Mouse (Mus musculus) embryonic facial prominence, embryonic 12.5 days (tissue): ENCODE measurements around the gene Arrb2. TPM values are rescaled to one million over a fixed set of nuclear protein-coding genes. Genes with fewer than 3 reads are reported as not detected.

ENCODE experiments used
- ATAC-seq: fragments of 200-750 bp; cut with Nextera tagmentation; 2 replicates; pipeline ENCODE4 v1.8.0; 2017; ENCODE audit not compliant: insufficient number of reproducible peaks, insufficient read depth, low FRiP score, low TSS enrichment
- H3K27ac ChIP-seq: fragments of 300-500 bp; sonication (generic); 2 replicates; pipeline ENCODE4 v1.5.1; 2016; ENCODE audit warnings: mild to moderate bottlenecking
- H3K27me3 ChIP-seq: fragments of 300-500 bp; sonication (generic); 2 replicates; pipeline ENCODE4 v1.6.1; 2016; ENCODE audit warnings: mild to moderate bottlenecking, moderate library complexity
- H3K36me3 ChIP-seq: fragments of 300-500 bp; sonication (generic); 2 replicates; pipeline ENCODE4 v1.6.1; 2016; ENCODE audit warnings: mild to moderate bottlenecking
- H3K4me1 ChIP-seq: fragments of 300-500 bp; sonication (generic); 2 replicates; pipeline ENCODE4 v1.6.1; 2016
- H3K4me2 ChIP-seq: fragments of 300-500 bp; sonication (generic); replicated peaks from 2 replicates; pipeline ENCODE4 v1.6.1; 2016; ENCODE audit warnings: mild to moderate bottlenecking, moderate library complexity
- H3K4me3 ChIP-seq: fragments of 300-500 bp; sonication (generic); 2 replicates; pipeline ENCODE4 v1.5.1; 2016; ENCODE audit warnings: mild to moderate bottlenecking
- H3K9ac ChIP-seq: fragments of 300-500 bp; sonication (generic); 2 replicates; pipeline ENCODE4 v1.6.1; 2016; ENCODE audit warnings: mild to moderate bottlenecking, moderate library complexity
- H3K9me3 ChIP-seq: fragments of 300-500 bp; sonication (generic); 2 replicates; pipeline ENCODE4 v1.6.1; 2016; ENCODE audit warnings: mild to moderate bottlenecking, moderate library complexity
- WGBS: fragments of 180-500 bp; shearing (Covaris S2); methylation state at CpG from one replicate; pipeline ENCODE4 v1.1.7; 2016; 5-methylcytosine and 5-hydroxymethylcytosine counted together
- polyA plus RNA-seq: library from polyadenylated mRNA; unstranded; fragments of >200 nt; fragmentation: Nextera tagmentation; extraction: Ambion mirVana; gene quantifications from 2 replicates; pipeline ENCODE4 v1.2.1, GENCODE M21; 2016

The Arrb2 gene
- polyA plus RNA-seq, 1 experiment from 2014 or later: 23.7 TPM

DNA sequence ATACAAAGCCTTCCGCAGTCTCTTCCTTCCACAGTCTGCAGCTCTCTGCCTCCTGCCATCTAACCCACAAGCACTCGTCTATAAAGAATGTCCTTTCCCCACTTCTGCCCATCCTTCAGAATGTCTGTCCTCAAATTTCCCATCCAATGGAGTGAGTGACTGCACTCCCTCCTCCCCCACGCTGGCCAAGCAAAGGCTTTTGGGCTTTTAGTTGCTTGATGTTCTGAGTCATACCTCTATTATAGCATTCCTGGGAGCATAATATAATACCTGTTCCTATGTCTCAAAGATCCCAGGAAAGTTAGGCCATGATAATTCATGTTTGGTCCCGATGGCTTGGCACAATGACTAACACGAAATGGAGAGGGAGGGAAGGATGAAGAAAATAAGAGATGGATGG, 861 bp upstream of the Arrb2 start:
- H3K27ac ChIP-seq: peak overlapping the region; percentile 32; the same call in 1 of the 2 replicates
- 28% methylated on average over 5 of the region's 5 CpGs for WGBS
- H3K27me3 ChIP-seq: no peaks in the 10 kb centered on the region
- no peaks in the 10 kb centered on the region for H3K9me3 ChIP-seq
- H3K4me1 ChIP-seq: peaks cover 15% of the 10 kb centered on the region
- peak overlapping the region; percentile 81 for H3K4me2 ChIP-seq
- peaks cover 7% of the 10 kb centered on the region for H3K36me3 ChIP-seq
- peak overlapping the region; percentile 76; the same call in 1 of the 2 replicates for H3K4me3 ChIP-seq
- H3K9ac ChIP-seq: peak overlapping the region; percentile 6; the same call in 1 of the 2 replicates
- no peak for ATAC-seq

- WGBS: 8% methylated on average over 15 of the region's 15 CpGs
- Histone ChIP-seq H3K9ac (peak overlapping the region; percentile 81), H3K4me3 (peak overlapping the region; percentile 76), H3K27ac (peak overlapping the region; percentile 83), H3K4me2 (peak overlapping the region; percentile 81), H3K4me1 (peaks cover 15% of the 10 kb centered on the region), H3K36me3 (peaks cover 20% of the 10 kb centered on the region), H3K9me3 (no peaks in the 10 kb centered on the region), H3K27me3 (no peaks in the 10 kb centered on the region)
- ATAC-seq: peak; percentile 30; the same call in 1 of the 2 replicates
These were observed 597 bp downstream of the Arrb2 start for GRCm38 (mm10) chr11:70432895-70433568.

DNA sequence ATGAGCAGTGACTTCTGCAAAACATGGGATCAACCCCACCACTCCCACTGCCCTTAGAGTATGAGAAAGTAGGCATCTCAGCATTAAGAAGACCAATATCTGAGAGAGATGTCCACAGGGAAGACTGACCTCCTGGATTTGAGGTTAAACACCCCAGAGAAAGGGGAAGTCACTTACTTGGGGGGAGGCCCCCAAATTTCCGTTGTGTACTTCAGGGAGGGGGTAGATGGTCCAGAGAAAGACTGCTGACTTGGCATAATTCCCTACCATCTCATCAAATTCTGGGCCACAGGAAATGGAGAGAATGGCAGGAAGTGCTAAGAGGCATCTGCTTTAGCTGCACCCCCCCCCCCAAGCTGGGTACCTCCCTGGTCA, 1.1 kb downstream of the Arrb2 start:
- peak overlapping the region; percentile 81 for H3K4me2 ChIP-seq
- H3K9ac ChIP-seq: peak overlapping the region; percentile 81; the same call in 1 of the 2 replicates
- H3K4me3 ChIP-seq: peak overlapping the region; percentile 76
- WGBS: 73% methylated on average over 1 of the region's 1 CpGs
- peaks cover 15% of the 10 kb centered on the region for H3K4me1 ChIP-seq
- no peaks in the 10 kb centered on the region for H3K27me3 ChIP-seq
- no peak overlapping the region for H3K27ac ChIP-seq
- peaks cover 25% of the 10 kb centered on the region for H3K36me3 ChIP-seq
- no peaks in the 10 kb centered on the region for H3K9me3 ChIP-seq
- ATAC-seq: no peak

DNA sequence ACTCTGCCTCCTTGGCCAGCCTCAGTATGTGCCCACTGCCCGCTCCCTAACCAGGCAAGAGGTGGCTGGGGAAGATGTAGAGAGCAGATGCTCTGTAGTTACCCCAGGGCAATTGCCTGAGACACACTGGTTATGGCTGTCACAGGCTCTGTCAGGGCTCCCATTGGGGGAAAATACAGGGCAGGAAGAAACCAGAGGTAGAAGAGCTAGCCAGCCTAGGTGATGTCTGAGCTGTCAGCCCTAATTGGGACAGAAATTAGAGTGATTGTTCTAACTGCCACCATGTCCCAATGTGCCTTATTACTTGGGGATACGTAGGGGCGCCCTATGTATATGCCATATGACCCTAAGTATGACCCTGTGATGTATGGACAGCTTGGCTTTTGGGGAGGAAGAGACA, 1.5 kb downstream of the Arrb2 start:
- peak overlapping the region; percentile 76; the same call in 1 of the 2 replicates for H3K4me3 ChIP-seq
- peaks cover 15% of the 10 kb centered on the region for H3K4me1 ChIP-seq
- H3K4me2 ChIP-seq: peak overlapping the region; percentile 81
- peaks cover 29% of the 10 kb centered on the region for H3K36me3 ChIP-seq
- H3K9me3 ChIP-seq: no peaks in the 10 kb centered on the region
- H3K9ac ChIP-seq: 0 out of 2 replicates have a peak overlapping the region, but pooled peaks have one; percentile 81
- no peak overlapping the region for H3K27ac ChIP-seq
- H3K27me3 ChIP-seq: no peaks in the 10 kb centered on the region
- WGBS: 94% methylated on average over 3 of the region's 3 CpGs
- ATAC-seq: no peak

DNA sequence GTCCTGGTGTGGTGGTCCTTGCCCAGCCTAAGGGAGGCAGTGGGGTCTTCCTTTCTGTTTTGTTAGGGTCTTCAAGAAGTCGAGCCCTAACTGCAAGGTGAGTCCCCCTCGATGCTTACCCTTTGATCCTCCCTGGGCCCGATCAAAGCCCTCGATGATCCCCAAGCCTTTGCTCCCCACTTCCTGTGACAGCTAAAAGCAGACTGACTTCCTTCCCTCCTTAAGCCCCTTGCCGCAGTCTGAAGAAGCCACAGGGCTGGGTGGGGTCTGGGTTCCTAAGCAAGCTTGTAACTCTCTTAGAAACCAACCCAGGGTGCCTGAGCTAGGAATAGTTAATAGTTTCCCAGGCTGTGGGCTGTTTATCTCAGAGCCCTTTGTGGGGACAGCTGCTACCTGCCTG, 3.0 kb downstream of the Arrb2 start:
- WGBS: 76% methylated on average over 5 of the region's 5 CpGs
- 0 out of 2 replicates have a peak overlapping the region, but pooled peaks have one; percentile 15 for H3K9ac ChIP-seq
- H3K4me3 ChIP-seq: no peak overlapping the region
- no peak overlapping the region for H3K4me2 ChIP-seq
- H3K9me3 ChIP-seq: no peaks in the 10 kb centered on the region
- H3K36me3 ChIP-seq: peaks cover 45% of the 10 kb centered on the region
- H3K4me1 ChIP-seq: peaks cover 15% of the 10 kb centered on the region
- H3K27ac ChIP-seq: no peak overlapping the region
- no peak for ATAC-seq
- H3K27me3 ChIP-seq: no peaks in the 10 kb centered on the region

DNA sequence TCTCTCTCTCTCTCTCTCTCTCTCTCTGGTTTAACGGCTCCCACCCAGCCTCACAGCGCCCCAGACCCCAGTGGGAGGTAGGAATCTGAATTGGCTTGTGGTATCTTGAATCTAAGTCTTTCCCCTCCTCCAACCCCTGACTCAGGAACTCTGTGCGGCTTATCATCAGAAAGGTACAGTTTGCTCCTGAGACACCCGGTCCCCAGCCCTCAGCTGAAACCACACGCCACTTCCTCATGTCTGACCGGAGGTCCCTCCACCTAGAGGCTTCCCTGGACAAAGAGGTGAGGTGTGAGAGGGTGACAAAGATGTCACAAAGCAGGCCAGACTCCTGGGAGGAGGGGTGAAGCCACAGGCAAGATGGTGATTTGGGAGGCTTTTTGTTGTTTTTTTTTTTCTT, 5.0 kb downstream of the Arrb2 start:
- Histone ChIP-seq H3K9ac (no peak overlapping the region), H3K27ac (no peak overlapping the region), H3K4me3 (no peak overlapping the region), H3K4me1 (peaks cover 12% of the 10 kb centered on the region), H3K4me2 (no peak overlapping the region), H3K36me3 (peaks cover 58% of the 10 kb centered on the region), H3K9me3 (no peaks in the 10 kb centered on the region), H3K27me3 (no peaks in the 10 kb centered on the region)
- ATAC-seq: no peak
- 78% methylated on average over 6 of the region's 6 CpGs for WGBS

- no peak for ATAC-seq
- Histone ChIP-seq H3K36me3 (peaks cover 58% of the 10 kb centered on the region), H3K9ac (no peak overlapping the region), H3K27me3 (no peaks in the 10 kb centered on the region), H3K9me3 (no peaks in the 10 kb centered on the region), H3K4me1 (peaks cover 2% of the 10 kb centered on the region), H3K4me2 (no peak overlapping the region), H3K27ac (no peak overlapping the region), H3K4me3 (no peak overlapping the region)
- 89% methylated on average over 7 of the region's 7 CpGs for WGBS
These were observed 6.4 kb downstream of the Arrb2 start for GRCm38 (mm10) chr11:70438728-70439374.

GRCm38 (mm10) chr11:70440637-70441036, 8.2 kb downstream of the Arrb2 start:
- Histone ChIP-seq H3K4me1 (no peaks in the 10 kb centered on the region), H3K9ac (no peak overlapping the region), H3K9me3 (no peaks in the 10 kb centered on the region), H3K27me3 (no peaks in the 10 kb centered on the region), H3K4me2 (no peak overlapping the region), H3K4me3 (no peak overlapping the region), H3K27ac (no peak overlapping the region), H3K36me3 (peaks cover 58% of the 10 kb centered on the region)
- no peak for ATAC-seq
- WGBS: 95% methylated on average over 4 of the region's 4 CpGs

DNA sequence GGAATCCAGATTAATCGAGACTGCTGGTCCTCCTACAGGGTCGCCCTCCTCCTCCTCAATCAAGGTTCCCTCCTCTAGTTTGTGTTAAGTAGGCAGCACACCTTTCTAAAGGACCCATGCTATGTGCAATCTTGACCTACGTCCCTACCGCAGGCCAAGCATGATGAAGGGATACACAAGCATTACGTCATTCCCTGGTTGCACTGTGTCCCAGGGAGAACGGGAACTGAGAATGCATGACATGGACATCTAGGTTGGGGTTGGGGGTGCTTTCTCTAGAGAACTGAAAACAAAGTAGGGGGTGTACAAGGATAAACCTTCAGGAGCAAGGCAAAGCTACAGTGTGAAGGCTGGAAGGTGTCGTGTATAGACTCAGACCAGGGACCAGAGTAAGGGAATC, 9.4 kb downstream of the Arrb2 start:
- no peaks in the 10 kb centered on the region for H3K4me1 ChIP-seq
- no peak overlapping the region for H3K27ac ChIP-seq
- no peak for ATAC-seq
- H3K27me3 ChIP-seq: no peaks in the 10 kb centered on the region
- no peak overlapping the region for H3K4me2 ChIP-seq
- peaks cover 48% of the 10 kb centered on the region for H3K36me3 ChIP-seq
- H3K9me3 ChIP-seq: no peaks in the 10 kb centered on the region
- 91% methylated on average over 7 of the region's 7 CpGs for WGBS
- H3K9ac ChIP-seq: no peak overlapping the region
- no peak overlapping the region for H3K4me3 ChIP-seq

DNA sequence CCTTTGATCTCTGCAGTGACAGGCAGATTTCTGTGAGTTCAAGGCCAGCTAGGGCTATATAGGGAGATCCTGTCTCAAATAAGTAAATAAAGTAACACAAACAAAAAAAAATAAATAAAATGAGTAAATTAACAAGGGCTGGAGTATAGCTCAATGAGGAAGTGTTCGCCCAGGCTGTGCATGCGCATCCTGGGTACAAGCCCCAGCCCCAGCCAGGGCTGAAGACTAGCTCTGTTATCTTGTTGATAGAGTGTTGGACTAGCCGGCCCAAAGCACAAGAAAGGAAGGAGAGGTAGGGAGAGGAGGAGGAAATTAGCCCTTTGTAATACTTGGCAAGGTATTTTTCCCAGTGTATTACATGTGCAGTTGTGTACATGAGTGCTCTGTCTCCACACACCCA, 11.5 kb downstream of the Arrb2 start:
- Histone ChIP-seq H3K27ac (no peak overlapping the region), H3K27me3 (no peaks in the 10 kb centered on the region), H3K9me3 (no peaks in the 10 kb centered on the region), H3K36me3 (peaks cover 29% of the 10 kb centered on the region), H3K4me1 (no peaks in the 10 kb centered on the region), H3K4me2 (no peak overlapping the region), H3K9ac (no peak overlapping the region), H3K4me3 (no peak overlapping the region)
- 86% methylated on average over 3 of the region's 3 CpGs for WGBS
- ATAC-seq: no peak

GRCm38 (mm10) chr11:70444667-70445066, 12.2 kb downstream of the Arrb2 start:
- Histone ChIP-seq H3K9ac (no peak overlapping the region), H3K27me3 (no peaks in the 10 kb centered on the region), H3K27ac (no peak overlapping the region), H3K4me1 (no peaks in the 10 kb centered on the region), H3K4me3 (no peak overlapping the region), H3K36me3 (peaks cover 22% of the 10 kb centered on the region), H3K9me3 (no peaks in the 10 kb centered on the region), H3K4me2 (no peak overlapping the region)
- WGBS: 78% methylated on average over 6 of the region's 6 CpGs
- ATAC-seq: no peak

DNA sequence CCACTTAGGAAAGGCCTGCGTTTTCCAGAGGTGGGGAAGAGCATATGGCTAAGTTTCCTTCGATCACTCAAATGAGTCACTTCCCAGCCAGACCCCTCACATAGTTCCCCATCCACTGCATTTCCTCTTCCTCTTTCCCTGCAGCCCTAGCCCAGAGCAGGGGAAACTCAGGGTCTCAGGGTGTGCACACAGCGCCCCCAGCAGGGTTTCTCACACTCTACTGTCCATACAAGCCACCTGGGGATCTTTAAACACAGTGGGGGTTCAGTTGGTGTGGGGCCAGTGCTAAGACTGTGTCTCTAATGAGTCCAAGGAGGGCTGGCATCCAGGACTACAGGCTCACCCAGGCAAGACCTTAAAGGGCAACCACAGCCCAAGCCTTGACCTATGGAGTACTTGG, 14.3 kb downstream of the Arrb2 start:
- WGBS: 46% methylated on average over 3 of the region's 3 CpGs
- H3K4me3 ChIP-seq: no peak overlapping the region
- no peaks in the 10 kb centered on the region for H3K27me3 ChIP-seq
- no peak for ATAC-seq
- no peak overlapping the region for H3K4me2 ChIP-seq
- peaks cover 6% of the 10 kb centered on the region; the same call in 1 of the 2 replicates for H3K36me3 ChIP-seq
- no peak overlapping the region for H3K9ac ChIP-seq
- H3K9me3 ChIP-seq: no peaks in the 10 kb centered on the region
- no peak overlapping the region for H3K27ac ChIP-seq
- H3K4me1 ChIP-seq: no peaks in the 10 kb centered on the region
